Mouse (Mus musculus) MEL (cell line): ENCODE measurements around the gene Cpeb2. TPM values are rescaled to one million over a fixed set of nuclear protein-coding genes. Genes with fewer than 3 reads are reported as not detected.
A peak's percentile ranks its signal among the peaks of the same experiment; 100 is the strongest.

Source experiments
- DNase-seq: peaks from one replicate; pipeline ENCODE4 v3.0.0; 2011; ENCODE audit warnings: low read depth, low spot score
- H3K27ac ChIP-seq: 2 replicates; pipeline ENCODE4 v1.5.1; 2012; ENCODE audit warnings: low read depth, mild to moderate bottlenecking, control low read depth, low read length, moderate library complexity; ENCODE audit not compliant: control insufficient read depth
- H3K27me3 ChIP-seq, 2 experiments: fragments of 150-350 bp in 1 of 2; sonication (generic) in 1 of 2; 2 replicates each; pipeline ENCODE4 v1.6.1; 2012; ENCODE audit warnings: low read length in 2 of 2, mild to moderate bottlenecking in 2 of 2, improper control_type of control experiment in 1 of 2, moderate library complexity in 1 of 2; ENCODE audit not compliant: insufficient read depth in 2 of 2, control insufficient read depth in 1 of 2
- H3K36me3 ChIP-seq, 2 experiments: 2 replicates each; pipeline ENCODE4 v1.6.1; 2012 to 2014; ENCODE audit warnings: low read length in 2 of 2, improper control_type of control experiment in 1 of 2, inconsistent platforms in 1 of 2, mild to moderate bottlenecking in 1 of 2; ENCODE audit not compliant: insufficient read depth in 2 of 2, control insufficient read depth in 1 of 2
- H3K4me1 ChIP-seq, 2 experiments: fragments of 150-350 bp in 1 of 2; sonication (generic) in 1 of 2; 2 replicates each; pipeline ENCODE4 v1.6.1; 2012; ENCODE audit warnings: low read length in 2 of 2, improper control_type of control experiment in 1 of 2, mild to moderate bottlenecking in 1 of 2; ENCODE audit not compliant: insufficient read depth in 2 of 2, control insufficient read depth in 1 of 2
- H3K4me3 ChIP-seq, 2 experiments: fragments of 150-350 bp in 1 of 2; sonication (generic) in 1 of 2; 2 replicates each; pipeline ENCODE4 v1.5.1; 2012; ENCODE audit warnings: low read depth in 2 of 2, low read length in 2 of 2, mild to moderate bottlenecking in 2 of 2, moderate library complexity in 2 of 2, control low read depth in 1 of 2, improper control_type of control experiment in 1 of 2; ENCODE audit not compliant: control insufficient read depth in 1 of 2, insufficient read depth in 1 of 2
- H3K79me2 ChIP-seq: 2 replicates; pipeline ENCODE4 v1.6.1; 2012; ENCODE audit warnings: mild to moderate bottlenecking, low read length, moderate library complexity; ENCODE audit not compliant: control insufficient read depth, poor library complexity, insufficient read depth
- H3K9ac ChIP-seq: 2 replicates; pipeline ENCODE4 v1.6.1; 2012; ENCODE audit warnings: low read depth, mild to moderate bottlenecking, control low read depth, low read length, moderate library complexity; ENCODE audit not compliant: control insufficient read depth, poor library complexity, severe bottlenecking
- H3K9me3 ChIP-seq: fragments of 150-350 bp; sonication (generic); replicated peaks from 2 replicates; pipeline ENCODE4 v1.6.1; 2012; ENCODE audit warnings: mild to moderate bottlenecking, low read length, improper control_type of control experiment, moderate library complexity; ENCODE audit not compliant: insufficient read depth
- BHLHE40 ChIP-seq: IDR thresholded peaks from 2 replicates; pipeline ENCODE4 v1.6.1; 2012; ENCODE audit warnings: low read depth, mild to moderate bottlenecking, inconsistent platforms, low read length, improper control_type of control experiment, borderline replicate concordance
- CHD2 ChIP-seq: IDR thresholded peaks from 2 replicates; pipeline ENCODE4 v1.6.1; 2011; ENCODE audit warnings: low read length, improper control_type of control experiment
- CTCF ChIP-seq, 3 experiments: IDR thresholded peaks in 2 of 3; conservative IDR thresholded peaks in 1 of 3; 2 replicates each; pipeline ENCODE4 v1.5.1; 2011 to 2012; ENCODE audit warnings: low read length in 3 of 3, low read depth in 2 of 3, mild to moderate bottlenecking in 2 of 3, improper control_type of control experiment in 1 of 3, inconsistent platforms in 1 of 3, mixed read lengths in 1 of 3, moderate library complexity in 1 of 3; ENCODE audit not compliant: control insufficient read depth in 1 of 3, insufficient read depth in 1 of 3, poor library complexity in 1 of 3, severe bottlenecking in 1 of 3
- ELF1 ChIP-seq: IDR thresholded peaks from 2 replicates; pipeline ENCODE4 v1.6.1; 2014; ENCODE audit warnings: low read depth, mild to moderate bottlenecking, inconsistent platforms, low read length, improper control_type of control experiment, moderate library complexity
- EP300 ChIP-seq, 2 experiments: IDR thresholded peaks; 2 replicates each; pipeline ENCODE4 v1.6.1; 2011; ENCODE audit warnings: improper control_type of control experiment in 2 of 2, low read length in 2 of 2, low read depth in 1 of 2, mild to moderate bottlenecking in 1 of 2
- GABPA ChIP-seq: IDR thresholded peaks from 2 replicates; pipeline ENCODE4 v1.6.1; 2012; ENCODE audit warnings: low read depth, mild to moderate bottlenecking, inconsistent platforms, low read length, improper control_type of control experiment, moderate library complexity
- GATA1 ChIP-seq: IDR thresholded peaks from 2 replicates; pipeline ENCODE4 v1.6.1; 2011; ENCODE audit warnings: low read depth, low read length, improper control_type of control experiment
- JUND ChIP-seq: IDR thresholded peaks from 2 replicates; pipeline ENCODE4 v1.6.1; 2011; ENCODE audit warnings: low read depth, mild to moderate bottlenecking, improper control_type of control experiment, low read length
- KAT2A ChIP-seq: conservative IDR thresholded peaks from 2 replicates; pipeline ENCODE4 v1.6.1; 2012; ENCODE audit warnings: low read depth, low read length, improper control_type of control experiment, inconsistent platforms
- MAFK ChIP-seq: IDR thresholded peaks from 2 replicates; pipeline ENCODE4 v1.6.1; 2011; ENCODE audit warnings: low read depth, mild to moderate bottlenecking, low read length, improper control_type of control experiment, borderline replicate concordance
- MAZ ChIP-seq: IDR thresholded peaks from 2 replicates; pipeline ENCODE4 v1.6.1; 2012; ENCODE audit warnings: low read depth, mild to moderate bottlenecking, inconsistent platforms, low read length, improper control_type of control experiment
- MEF2A ChIP-seq: IDR thresholded peaks from 2 replicates; pipeline ENCODE4 v1.6.1; 2014; ENCODE audit warnings: low read depth, mild to moderate bottlenecking, inconsistent platforms, low read length, improper control_type of control experiment; ENCODE audit not compliant: poor library complexity, insufficient replicate concordance, severe bottlenecking; ENCODE audit errors: extremely low read depth
- MXI1 ChIP-seq: IDR thresholded peaks from 2 replicates; pipeline ENCODE4 v1.6.1; 2011; ENCODE audit warnings: mild to moderate bottlenecking, low read depth, low read length, improper control_type of control experiment
- NELFE ChIP-seq: IDR thresholded peaks from 2 replicates; pipeline ENCODE4 v1.6.1; 2011; ENCODE audit warnings: low read depth, low read length, improper control_type of control experiment
- POLR2AphosphoS5 ChIP-seq: IDR thresholded peaks from 2 replicates; pipeline ENCODE4 v1.6.1; 2012; ENCODE audit warnings: low read depth, borderline replicate concordance, mild to moderate bottlenecking, inconsistent platforms, low read length, moderate library complexity, mixed read lengths
- SMC3 ChIP-seq: IDR thresholded peaks from 2 replicates; pipeline ENCODE4 v1.6.1; 2011; ENCODE audit warnings: low read depth, low read length, improper control_type of control experiment
- TBP ChIP-seq: IDR thresholded peaks from 2 replicates; pipeline ENCODE4 v1.8.0; 2011; ENCODE audit warnings: low read depth, low read length, improper control_type of control experiment
- TCF12 ChIP-seq: IDR thresholded peaks from 2 replicates; pipeline ENCODE4 v1.6.1; 2014; ENCODE audit warnings: low read depth, mild to moderate bottlenecking, inconsistent platforms, low read length, improper control_type of control experiment, moderate library complexity
- UBTF ChIP-seq: IDR thresholded peaks from 2 replicates; pipeline ENCODE4 v1.6.1; 2012; ENCODE audit warnings: low read depth, mild to moderate bottlenecking, inconsistent platforms, low read length, improper control_type of control experiment, moderate library complexity, borderline replicate concordance; ENCODE audit not compliant: insufficient read depth
- USF2 ChIP-seq, 2 experiments: IDR thresholded peaks; 2 replicates each; pipeline ENCODE4 v1.6.1; 2011 to 2012; ENCODE audit warnings: improper control_type of control experiment in 2 of 2, low read length in 2 of 2, borderline replicate concordance in 1 of 2, inconsistent platforms in 1 of 2, low read depth in 1 of 2, mild to moderate bottlenecking in 1 of 2; ENCODE audit not compliant: insufficient read depth in 1 of 2
- ZC3H11A ChIP-seq: IDR thresholded peaks from 2 replicates; pipeline ENCODE4 v1.6.1; 2012; ENCODE audit warnings: low read depth, mild to moderate bottlenecking, inconsistent platforms, low read length, improper control_type of control experiment
- ZMIZ1 ChIP-seq: IDR thresholded peaks from 2 replicates; pipeline ENCODE4 v1.6.1; 2012; ENCODE audit warnings: low read depth, mild to moderate bottlenecking, inconsistent platforms, low read length, improper control_type of control experiment, moderate library complexity
- polyA plus RNA-seq, 2 experiments: library from polyadenylated mRNA; stranded (reverse) in 1 of 2; unstranded in 1 of 2; fragments of >175 nt in 1 of 2; fragments of >200 nt in 1 of 2; gene quantifications; 2 replicates each; pipeline versions ENCODE4 v1.2.1 to v1.2.4; 2012; ENCODE audit warnings: low replicate concordance in 2 of 2, low read depth in 1 of 2; ENCODE audit not compliant: insufficient read length in 2 of 2, insufficient read depth in 1 of 2, missing spikeins in 1 of 2
- total RNA-seq: library from RNA; depleted of rRNA; stranded (reverse); fragments of 300-350 nt; gene quantifications from 2 replicates; pipeline ENCODE4 v1.2.3, GENCODE M21; 2012

The Cpeb2 gene
- total and polyA plus RNA-seq, 3 experiments = 0.69 to 2.0 TPM; not detected in 1

DNA sequence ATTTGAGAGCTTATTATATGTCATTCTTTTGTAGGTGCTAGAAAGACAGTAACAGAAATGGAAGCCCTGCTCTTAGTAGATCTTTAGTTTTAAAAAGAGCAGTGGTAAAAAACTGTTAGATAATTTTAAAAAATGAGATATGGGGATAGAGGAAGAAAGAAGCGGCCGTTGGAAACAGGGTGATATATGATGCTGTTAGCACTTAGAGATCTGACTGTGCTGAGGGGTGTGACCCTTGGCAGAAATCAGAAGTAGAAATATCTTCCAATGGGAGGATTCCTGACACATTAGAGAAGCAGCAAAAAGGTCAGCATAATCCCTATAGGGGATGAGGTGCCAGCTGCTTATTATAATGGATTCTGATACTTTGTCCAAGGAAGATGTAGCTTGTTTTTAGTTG is 24.5 kb downstream of the Cpeb2 start (continued):
- no peak for TF ChIP-seq UBTF
- no peak for TF ChIP-seq POLR2AphosphoS5
- peak; percentile 22; the same call in 1 of the 2 replicates for TF ChIP-seq MAFK
- TF ChIP-seq CHD2 = no peak
- no peak for TF ChIP-seq ELF1
- no peak for TF ChIP-seq MEF2A
- no peak for TF ChIP-seq NELFE
- no peak for TF ChIP-seq TBP
- no peak for TF ChIP-seq ZMIZ1
- no peak for TF ChIP-seq BHLHE40
- no peak for TF ChIP-seq USF2 (IDR thresholded peaks at IDR 0.05; ENCODE audit: borderline replicate concordance in 1 of 2, insufficient read depth in 1 of 2, low read depth in 1 of 2, low read length in 2 of 2)
- no peak for TF ChIP-seq SMC3
- peak; percentile 63 to 93 for TF ChIP-seq EP300 (IDR thresholded peaks at IDR 0.05; ENCODE audit: low read depth in 1 of 2, low read length in 2 of 2)
- TF ChIP-seq KAT2A = peak; percentile 13; the same call in 1 of the 2 replicates
- TF ChIP-seq TCF12 = peak; percentile 64
- TF ChIP-seq JUND = no peak
- no peak for TF ChIP-seq ZC3H11A

GRCm38 (mm10) chr5:43258472-43259142 is 25.6 kb downstream of the Cpeb2 start:
- DNase-seq = peak; percentile 26
- peaks cover 7 to 25% of the 10 kb centered on the region in 2 experiments for H3K4me1 ChIP-seq
- no peaks in the 10 kb centered on the region for H3K27me3 ChIP-seq
- H3K4me3 ChIP-seq = no peak overlapping the region
- TF ChIP-seq EP300 (IDR thresholded peaks at IDR 0.05; ENCODE audit: low read depth in 1 of 2, low read length in 2 of 2) = no peak
- no peak for TF ChIP-seq UBTF
- no peak for TF ChIP-seq ZMIZ1
- TF ChIP-seq NELFE = no peak
- no peak for TF ChIP-seq ZC3H11A
- TF ChIP-seq GABPA = no peak
- TF ChIP-seq GATA1 = no peak
- no peak for TF ChIP-seq TCF12
- TF ChIP-seq MXI1 = no peak
- no peak for TF ChIP-seq KAT2A
- TF ChIP-seq CTCF (IDR thresholded peaks at IDR 0.05 in 2 of 3, conservative IDR thresholded peaks at IDR 0.05 in 1 of 3; ENCODE audit: control insufficient read depth in 1 of 3, insufficient read depth in 1 of 3, low read depth in 2 of 3, low read length in 3 of 3, poor library complexity in 1 of 3, severe bottlenecking in 1 of 3) = no peak
- TF ChIP-seq MAZ = no peak
- TF ChIP-seq POLR2AphosphoS5 = no peak
- TF ChIP-seq BHLHE40 = no peak
- H3K36me3 ChIP-seq = peaks cover 0 to 30% of the 10 kb centered on the region in 2 experiments
- H3K9me3 ChIP-seq = no peaks in the 10 kb centered on the region
- no peak overlapping the region for H3K27ac ChIP-seq
- H3K79me2 ChIP-seq = no peaks in the 10 kb centered on the region
- H3K9ac ChIP-seq = no peak overlapping the region
